Mouse (Mus musculus): ENCODE results near the gene Gm19684.
"Not testable (repeated sequence)": the region's sequence is repeated elsewhere in the genome, so short reads cannot be mapped to it uniquely, and the experiment has no call there.

DNA sequence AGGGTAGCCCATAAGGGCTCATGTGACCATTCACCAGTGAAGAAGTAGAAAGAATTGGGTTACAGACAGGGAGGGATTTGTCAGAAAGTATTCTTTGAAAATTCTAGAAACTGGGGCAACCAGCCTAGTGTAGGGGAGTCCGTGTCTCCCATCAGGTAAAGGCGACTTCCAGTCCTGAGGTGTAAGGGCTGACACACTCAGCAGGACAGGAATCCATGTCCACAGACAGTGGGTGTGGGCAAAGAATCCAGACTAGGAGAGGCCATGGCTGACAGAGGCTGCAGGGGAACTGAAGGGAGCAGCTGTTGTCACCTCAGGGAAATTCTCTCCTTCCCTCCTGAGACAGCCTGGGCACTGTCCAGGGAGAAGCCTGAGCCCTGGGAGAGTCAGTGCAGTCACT is 45.4 kb downstream of the Gm19684 start:
- TF ChIP-seq GATA1, TAL1 (IDR thresholded peaks at IDR 0.05; ENCODE audit: low read length): not testable (repeated sequence)

All from erythroblast, embryonic 14.5 days (primary cell).